Mouse (Mus musculus): ENCODE measurements around the gene Sept14. TPM values are rescaled to one million over a fixed set of nuclear protein-coding genes. Genes with fewer than 3 reads are reported as not detected.

The Sept14 gene
- total and polyA plus RNA-seq, 3 experiments: not detected

DNA sequence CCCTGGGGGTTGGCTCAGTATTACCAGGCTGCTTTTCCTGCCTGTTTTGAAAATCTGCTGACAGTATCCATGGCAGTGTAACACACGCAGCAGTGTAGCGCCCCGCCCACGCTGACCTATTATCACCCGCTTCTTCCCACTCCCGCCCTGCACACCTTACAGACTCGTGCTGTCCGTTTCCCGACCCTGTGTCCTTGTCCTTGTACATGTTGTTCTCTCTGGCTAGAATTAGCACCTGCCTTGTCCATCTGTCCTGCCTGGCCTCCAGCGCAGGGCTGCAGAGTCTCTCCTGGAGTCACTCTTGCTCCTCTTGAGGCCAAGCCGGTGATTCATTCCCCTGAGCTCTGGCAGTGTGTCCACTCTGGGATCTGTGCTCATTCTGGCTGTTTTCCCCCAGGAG, 22.0 kb upstream of the Sept14 start:
- no peak overlapping the region for H3K4me3 ChIP-seq (replicated peaks in 1 of 3; ENCODE audit: low read depth in 2 of 3, low read length in 2 of 3, poor library complexity in 1 of 3)
- no peak for DNase-seq (ENCODE audit: extremely low read depth)
- no peak for TF ChIP-seq TBP (conservative IDR thresholded peaks at IDR 0.05; ENCODE audit: low read depth, low read length)
- TF ChIP-seq POLR2AphosphoS2 (IDR thresholded peaks at IDR 0.05; ENCODE audit: low read depth, low read length): no peak
- no peak for TF ChIP-seq MAX (IDR thresholded peaks at IDR 0.05; ENCODE audit: low read length)
- no peak for TF ChIP-seq RCOR1 (conservative IDR thresholded peaks at IDR 0.05; ENCODE audit: low read depth, low read length)
- TF ChIP-seq ZC3H11A (IDR thresholded peaks at IDR 0.05; ENCODE audit: low read depth, low read length): no peak
- no peak for TF ChIP-seq CTCF (conservative IDR thresholded peaks at IDR 0.05 in 1 of 2, IDR thresholded peaks at IDR 0.05 in 1 of 2; ENCODE audit: low read depth in 2 of 2, low read length in 2 of 2)
- TF ChIP-seq MYC (IDR thresholded peaks at IDR 0.05; ENCODE audit: low read depth, low read length): no peak
- no peak for TF ChIP-seq HCFC1 (IDR thresholded peaks at IDR 0.05; ENCODE audit: low read depth, low read length)
- TF ChIP-seq ETS1 (conservative IDR thresholded peaks at IDR 0.05; ENCODE audit: low read depth, low read length): no peak
- TF ChIP-seq EP300 (IDR thresholded peaks at IDR 0.05; ENCODE audit: low read length): no peak
- no peak for TF ChIP-seq JUND (conservative IDR thresholded peaks at IDR 0.05; ENCODE audit: low read depth, low read length)
- TF ChIP-seq GABPA (IDR thresholded peaks at IDR 0.05; ENCODE audit: insufficient replicate concordance, low read depth, low read length): no peak
- TF ChIP-seq SMC3 (IDR thresholded peaks at IDR 0.05; ENCODE audit: low read depth, low read length): no peak
- TF ChIP-seq BHLHE40 (IDR thresholded peaks at IDR 0.05; ENCODE audit: low read depth, low read length): no peak
- TF ChIP-seq CHD2 (IDR thresholded peaks at IDR 0.05; ENCODE audit: low read length): no peak
- H3K36me3 ChIP-seq (replicated peaks in 1 of 2; ENCODE audit: control insufficient read depth in 1 of 2, insufficient read depth in 1 of 2, low read length in 1 of 2): peaks cover 0 to 14% of the 10 kb centered on the region in 2 experiments
- no peaks in the 10 kb centered on the region for H3K27me3 ChIP-seq (replicated peaks)
- H3K9ac ChIP-seq (ENCODE audit: insufficient read depth, low read depth): no peak overlapping the region
- no peak overlapping the region for H3K4me2 ChIP-seq (ENCODE audit: insufficient read depth, low read depth, poor library complexity, severe bottlenecking)
- in situ Hi-C loops (cut with MboI; ENCODE audit: low pct_ligation_motif_present, low pct_unique_long_range_greater_than_20kb, low sequenced_read_pairs) (no loop called here), dilution Hi-C loops (cut with MboI; ENCODE audit: extremely low pct_ligation_motif_present, extremely low pct_unique_long_range_greater_than_20kb, low sequenced_read_pairs) (no loop called here)
- H3K79me2 ChIP-seq (replicated peaks; ENCODE audit: control insufficient read depth, extremely low read depth, insufficient read depth, poor library complexity, severe bottlenecking): peaks cover 5% of the 10 kb centered on the region; the same call in 1 of the 2 replicates
- peaks cover 4 to 11% of the 10 kb centered on the region in 2 experiments; a peak in 3 of 4 replicates for H3K4me1 ChIP-seq (ENCODE audit: control insufficient read depth in 1 of 2, insufficient read depth in 2 of 2)
- no peak overlapping the region for H3K27ac ChIP-seq (ENCODE audit: insufficient read depth, low read depth)
- H3K9me3 ChIP-seq (replicated peaks; ENCODE audit: low read length): no peaks in the 10 kb centered on the region

DNA sequence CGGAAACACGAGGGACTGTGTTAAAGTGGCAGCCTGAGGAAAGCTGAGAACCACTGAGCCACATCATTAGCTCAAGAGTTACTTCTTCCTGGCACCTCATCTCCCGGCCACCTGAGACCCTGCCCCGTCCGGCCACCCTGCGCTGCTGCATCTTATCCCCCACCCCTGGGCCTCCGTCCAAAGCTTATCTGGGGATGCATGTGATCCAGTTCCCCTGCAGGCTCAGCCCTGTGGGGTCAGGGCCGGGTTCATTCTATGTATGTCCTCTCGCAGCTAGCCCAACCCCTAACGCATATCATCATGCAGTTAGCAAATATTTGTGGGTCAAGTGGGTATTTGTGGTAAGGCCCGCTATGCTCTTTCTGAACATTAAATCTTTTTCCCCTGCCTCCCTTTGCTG, 21.0 kb upstream of the Sept14 start:
- H3K4me3 ChIP-seq (replicated peaks in 1 of 3; ENCODE audit: low read depth in 2 of 3, low read length in 2 of 3, poor library complexity in 1 of 3): no peak overlapping the region
- in situ Hi-C loops (cut with MboI; ENCODE audit: low pct_ligation_motif_present, low pct_unique_long_range_greater_than_20kb, low sequenced_read_pairs): no loop called here
- H3K27ac ChIP-seq (ENCODE audit: insufficient read depth, low read depth): no peak overlapping the region
- H3K79me2 ChIP-seq (replicated peaks; ENCODE audit: control insufficient read depth, extremely low read depth, insufficient read depth, poor library complexity, severe bottlenecking): peaks cover 5% of the 10 kb centered on the region; the same call in 1 of the 2 replicates
- H3K27me3 ChIP-seq (replicated peaks): no peaks in the 10 kb centered on the region
- dilution Hi-C loops (cut with MboI; ENCODE audit: extremely low pct_ligation_motif_present, extremely low pct_unique_long_range_greater_than_20kb, low sequenced_read_pairs): no loop called here
- no peak for DNase-seq (ENCODE audit: extremely low read depth)
- H3K9ac ChIP-seq (ENCODE audit: insufficient read depth, low read depth): no peak overlapping the region
- peaks cover 4 to 12% of the 10 kb centered on the region in 2 experiments; a peak in 3 of 4 replicates for H3K4me1 ChIP-seq (ENCODE audit: control insufficient read depth in 1 of 2, insufficient read depth in 2 of 2)
- TF ChIP-seq MYC (IDR thresholded peaks at IDR 0.05; ENCODE audit: low read depth, low read length): no peak
- TF ChIP-seq RCOR1 (conservative IDR thresholded peaks at IDR 0.05; ENCODE audit: low read depth, low read length): no peak
- no peak for TF ChIP-seq NELFE (IDR thresholded peaks at IDR 0.05; ENCODE audit: low read depth, low read length)
- no peak for TF ChIP-seq TBP (conservative IDR thresholded peaks at IDR 0.05; ENCODE audit: low read depth, low read length)
- no peak for TF ChIP-seq EP300 (IDR thresholded peaks at IDR 0.05; ENCODE audit: low read length)
- TF ChIP-seq KAT2A (IDR thresholded peaks at IDR 0.05; ENCODE audit: insufficient replicate concordance, low read length): no peak
- no peak for TF ChIP-seq CHD2 (IDR thresholded peaks at IDR 0.05; ENCODE audit: low read length)
- TF ChIP-seq IRF4 (IDR thresholded peaks at IDR 0.05; ENCODE audit: low read depth, low read length): no peak
- no peak for TF ChIP-seq SIN3A (IDR thresholded peaks at IDR 0.05; ENCODE audit: low read length)
- TF ChIP-seq MAFK (IDR thresholded peaks at IDR 0.05; ENCODE audit: insufficient replicate concordance, low read length): no peak
- no peak for TF ChIP-seq BHLHE40 (IDR thresholded peaks at IDR 0.05; ENCODE audit: low read depth, low read length)
- TF ChIP-seq POLR2A (IDR thresholded peaks at IDR 0.05; ENCODE audit: low read depth, low read length): no peak
- no peak for TF ChIP-seq USF1 (IDR thresholded peaks at IDR 0.05; ENCODE audit: low read depth, low read length)
- no peak for TF ChIP-seq POLR2AphosphoS2 (IDR thresholded peaks at IDR 0.05; ENCODE audit: low read depth, low read length)
- H3K9me3 ChIP-seq (replicated peaks; ENCODE audit: low read length): no peaks in the 10 kb centered on the region
- H3K36me3 ChIP-seq (replicated peaks in 1 of 2; ENCODE audit: control insufficient read depth in 1 of 2, insufficient read depth in 1 of 2, low read length in 1 of 2): peaks cover 0 to 12% of the 10 kb centered on the region in 2 experiments
- H3K4me2 ChIP-seq (ENCODE audit: insufficient read depth, low read depth, poor library complexity, severe bottlenecking): no peak overlapping the region

Measured in CH12.LX (cell line).